Mouse (Mus musculus) adrenal gland, postnatal 25 days (tissue): ENCODE measurements around the gene Rad23a. TPM values are rescaled to one million over a fixed set of nuclear protein-coding genes. Genes with fewer than 3 reads are reported as not detected.
"Not testable (repeated sequence)": the region's sequence is repeated elsewhere in the genome, so short reads cannot be mapped to it uniquely, and the experiment has no call there.

ENCODE experiments used
- DNase-seq: peaks from one replicate; pipeline ENCODE4 v3.0.0; 2021; ENCODE audit warnings: mixed read lengths
- total RNA-seq: library from RNA; stranded (reverse); gene quantifications from 2 replicates; pipeline ENCODE4 v1.2.3, GENCODE M21; 2021

The Rad23a gene
- total RNA-seq, 1 experiment from 2014 or later: 120 TPM

DNA sequence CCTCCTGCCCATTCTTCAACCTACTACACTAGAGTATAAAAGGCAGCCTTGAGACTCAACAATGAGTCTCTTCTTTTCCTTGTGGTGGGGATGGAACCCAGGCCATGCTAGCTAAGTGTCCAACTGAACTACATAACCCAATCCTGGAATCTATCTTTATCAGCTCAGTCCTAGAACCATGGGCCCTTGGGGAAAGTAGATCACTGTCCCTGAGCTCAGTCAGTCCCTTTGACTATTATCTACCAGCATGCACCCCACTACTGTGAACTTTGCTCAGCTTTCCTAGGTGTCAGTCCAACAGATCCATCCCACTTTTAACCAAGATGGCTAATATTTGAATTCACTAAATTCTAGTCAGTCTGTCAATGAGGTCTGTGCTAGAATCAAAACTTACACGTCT, 1.0 kb upstream of the Rad23a start:
- no peak for DNase-seq

DNA sequence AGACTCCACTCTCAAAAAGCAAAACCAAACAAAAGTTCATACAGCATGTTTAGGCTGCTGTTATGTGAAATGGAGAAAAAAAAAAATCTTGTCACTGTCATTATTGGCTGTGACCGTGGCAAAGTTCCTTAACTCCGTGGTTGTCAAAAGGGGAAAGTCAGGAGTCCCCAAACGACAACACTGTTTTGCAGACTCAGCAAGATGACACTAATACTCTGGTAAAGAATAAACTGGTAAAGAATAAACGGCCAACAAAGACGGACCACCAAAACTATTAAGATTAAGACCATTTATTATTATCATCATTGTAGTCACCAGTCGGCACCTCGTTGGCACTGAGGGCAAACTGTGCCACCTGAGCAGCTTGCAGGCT, 604 bp downstream of the Rad23a start:
- DNase-seq: no peak

- DNase-seq: no peak
Observed at GRCm38 (mm10) chr8:84839411-84839810, 1.1 kb downstream of the Rad23a start.

GRCm38 (mm10) chr8:84838513-84838912, 2.0 kb downstream of the Rad23a start:
- no peak for DNase-seq

DNA sequence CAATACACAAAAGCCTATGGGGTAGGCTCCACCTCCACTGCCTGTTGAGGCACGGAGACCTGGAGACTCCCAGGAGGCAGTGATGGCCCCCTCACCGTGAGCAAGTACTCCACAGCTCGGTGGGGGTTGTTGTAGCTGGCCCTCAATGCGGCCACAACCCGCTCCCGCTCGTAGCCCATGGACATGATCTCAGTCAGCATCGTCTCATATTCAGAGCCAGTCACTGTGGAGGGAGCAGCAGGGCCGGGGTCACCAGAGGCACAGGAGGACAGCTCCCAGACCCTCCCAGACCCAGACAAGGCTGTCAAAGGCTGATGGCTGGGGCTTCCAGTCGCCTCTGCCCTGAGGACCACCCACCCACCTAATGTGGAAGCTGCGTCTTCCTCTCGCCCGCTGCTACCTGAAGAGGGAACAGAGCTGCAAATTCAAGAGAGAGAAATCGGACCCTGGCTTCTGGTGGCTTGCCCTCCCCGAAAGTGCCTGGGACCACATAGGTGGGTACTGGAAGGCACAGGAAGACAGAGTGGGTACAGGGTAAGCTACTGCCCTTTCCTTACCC, 2.5 kb downstream of the Rad23a start:
- DNase-seq: no peak

- no peak for DNase-seq
Observed at GRCm38 (mm10) chr8:84837149-84837911, 3.1 kb downstream of the Rad23a start.

DNA sequence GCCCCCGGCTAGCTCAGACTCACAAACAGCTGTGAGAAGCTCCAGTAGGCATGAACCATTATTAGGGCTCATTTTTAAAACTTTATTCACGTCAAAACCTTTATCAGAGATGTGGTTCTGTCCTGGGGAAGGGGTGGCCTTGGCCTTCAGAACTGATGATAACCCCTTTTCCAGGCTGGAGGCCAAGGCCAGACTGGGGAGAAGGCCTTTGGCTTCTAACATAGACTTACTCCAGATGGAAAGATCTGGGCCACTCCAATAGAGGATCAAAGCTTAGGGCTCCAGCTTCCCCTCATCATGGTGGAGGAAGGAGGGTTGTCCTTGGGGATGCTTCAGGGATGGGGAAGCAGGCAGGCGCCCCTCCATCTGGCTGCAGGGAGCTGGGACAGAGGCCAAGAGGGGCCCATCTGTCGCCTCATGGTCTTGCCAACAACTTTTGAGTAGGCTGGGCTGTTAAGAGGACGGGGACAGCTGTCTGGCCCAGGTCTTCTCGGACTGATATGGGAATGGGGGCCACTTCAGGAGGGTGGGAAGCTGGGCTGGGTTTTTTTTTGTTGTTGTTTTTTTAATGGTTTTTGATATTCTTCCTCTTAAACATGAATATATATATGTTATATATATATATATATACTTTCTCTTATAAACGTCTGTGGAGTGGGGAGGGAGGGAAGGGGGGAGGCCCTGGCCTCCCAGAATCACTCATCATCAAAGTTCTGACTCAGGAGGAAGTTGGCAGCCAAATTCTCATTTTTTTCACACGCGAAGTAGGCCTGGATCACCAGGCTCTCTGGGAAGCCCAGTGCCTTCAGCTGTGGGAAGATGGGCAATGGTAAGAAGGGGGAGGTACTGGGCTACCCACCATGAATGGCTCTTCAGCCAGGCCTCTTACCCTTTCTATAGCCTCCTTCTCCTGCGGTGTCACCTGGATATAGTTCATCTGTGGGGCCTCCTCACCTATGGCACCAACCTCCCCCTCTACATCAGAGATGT, 5.3 kb downstream of the Rad23a start:
- peak; percentile 47 for DNase-seq

- DNase-seq: no peak
Observed at GRCm38 (mm10) chr8:84834002-84834865, 6.2 kb downstream of the Rad23a start.

GRCm38 (mm10) chr8:84832759-84833742, 7.4 kb downstream of the Rad23a start:
- no peak for DNase-seq

- peak; percentile 89 for DNase-seq
Observed at GRCm38 (mm10) chr8:84832034-84832717, 8.3 kb downstream of the Rad23a start.

DNA sequence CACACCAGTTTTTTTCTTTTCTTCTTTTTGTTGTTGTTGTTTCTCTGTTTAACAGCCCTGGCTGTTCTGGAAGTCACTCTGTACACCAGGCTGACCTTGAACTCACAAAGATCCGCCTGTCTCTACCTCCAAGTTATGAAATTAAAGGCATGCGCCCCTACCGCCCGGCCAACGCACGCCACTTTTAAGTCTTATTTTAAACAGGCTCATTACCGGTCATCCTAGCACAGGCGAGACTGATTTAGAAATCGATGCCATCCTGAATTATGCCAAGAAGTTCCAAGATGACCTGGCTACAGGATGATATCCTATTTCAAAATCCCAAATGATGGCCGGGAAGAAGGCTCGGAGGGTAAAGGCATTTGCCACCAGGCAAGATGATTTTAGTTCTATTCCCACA, 9.0 kb downstream of the Rad23a start, which contains the start of gene Gadd45gip1:
TSS of gene Gadd45gip1 (plus strand) at position 33 of the 400 bp plus-strand sequence.
- peak; percentile 35 for DNase-seq

DNA sequence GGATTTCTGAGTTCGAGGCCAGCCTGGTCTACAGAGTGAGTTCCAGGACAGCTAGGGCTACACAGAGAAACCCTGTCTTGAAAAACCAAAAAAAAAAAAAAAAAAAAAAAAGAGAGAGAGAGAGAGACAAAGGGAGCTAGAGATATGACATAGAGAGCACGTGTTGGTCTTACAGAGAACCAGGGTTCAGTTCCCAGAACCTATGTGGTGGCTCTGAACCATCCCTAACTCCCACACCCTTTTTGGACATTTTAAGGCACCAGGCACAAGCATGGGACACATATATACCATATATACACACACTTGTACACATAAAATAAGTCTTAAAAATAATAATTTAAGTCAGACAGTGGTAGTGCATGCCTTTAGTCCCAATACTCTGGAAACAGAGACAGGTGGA, 13.9 kb downstream of the Rad23a start:
- DNase-seq: not testable (repeated sequence)

- DNase-seq: no peak
Observed at GRCm38 (mm10) chr8:84825636-84826035, 14.8 kb downstream of the Rad23a start.

- peak; percentile 59 for DNase-seq
Observed at GRCm38 (mm10) chr8:84823653-84824052, 16.8 kb downstream of the Rad23a start.

GRCm38 (mm10) chr8:84822723-84823122, 17.7 kb downstream of the Rad23a start, which contains the start of gene Dand5:
TSS of gene Dand5 (minus strand) at chr8:84822823.
- DNase-seq: no peak

- no peak for DNase-seq
Observed at GRCm38 (mm10) chr8:84816117-84816516, 24.3 kb downstream of the Rad23a start.

- peak; percentile 95 for DNase-seq
Observed at GRCm38 (mm10) chr8:84815547-84815946, 24.9 kb downstream of the Rad23a start.

DNA sequence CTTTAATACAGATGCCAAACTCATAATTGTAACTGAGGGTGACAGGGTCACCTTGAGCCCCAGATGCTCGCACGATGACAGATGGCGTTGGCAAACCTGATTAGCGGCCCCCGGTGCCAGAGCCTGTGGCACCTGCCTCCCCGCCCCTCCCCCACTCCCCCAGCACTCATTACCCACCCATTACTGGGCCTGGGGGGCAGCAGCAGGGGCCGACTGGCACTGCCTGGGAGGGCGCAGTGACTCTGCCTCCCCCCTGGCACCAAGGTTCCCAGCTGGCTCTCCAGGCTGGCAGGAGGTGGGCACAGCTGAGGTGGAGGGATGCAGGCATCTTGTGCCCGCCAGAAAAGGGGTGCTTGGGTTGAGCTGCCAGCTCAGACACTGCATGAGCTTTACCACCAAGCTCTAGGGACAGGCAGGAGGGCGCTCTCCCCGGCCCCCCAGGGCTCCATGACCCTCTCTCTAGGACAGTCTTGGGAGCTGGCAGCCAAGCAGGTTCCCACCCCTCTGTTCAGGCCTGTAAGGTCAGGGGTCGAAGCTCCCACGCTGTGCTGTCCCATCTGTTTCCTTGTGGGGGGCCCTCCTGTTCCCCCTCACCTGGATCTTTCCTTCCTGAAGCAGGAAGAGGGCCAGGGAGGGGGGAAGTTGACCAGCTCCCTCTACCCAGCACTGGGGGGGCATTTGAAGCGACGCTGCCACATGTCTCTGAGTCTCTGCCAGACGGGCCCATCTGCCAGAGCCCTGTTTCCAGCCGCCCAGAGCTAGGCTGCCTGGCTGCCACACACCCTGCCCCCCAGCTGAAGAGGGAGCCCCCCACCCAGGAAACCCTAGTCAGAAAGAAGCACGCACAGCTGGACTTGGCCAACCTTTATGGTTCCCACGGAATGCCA, 25.7 kb downstream of the Rad23a start:
- no peak for DNase-seq

DNA sequence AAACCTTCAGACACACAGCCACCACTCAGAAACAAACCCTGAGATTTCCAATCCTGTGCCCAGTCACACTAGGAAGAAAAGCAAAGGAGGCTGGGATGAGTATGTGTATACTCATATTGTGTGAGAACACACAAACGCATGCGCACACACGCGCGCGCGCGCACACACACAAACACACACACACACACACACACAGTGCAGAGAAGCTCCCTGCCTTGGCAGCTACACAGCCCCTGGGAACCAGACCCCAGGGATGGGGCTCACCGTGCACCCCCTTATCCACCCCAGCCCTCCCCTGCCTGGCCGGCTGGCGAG, 26.3 kb downstream of the Rad23a start:
- DNase-seq: no peak
